Comparison of ENCODE assay signal across 1 mouse cellular context in the genomic region with DNA sequence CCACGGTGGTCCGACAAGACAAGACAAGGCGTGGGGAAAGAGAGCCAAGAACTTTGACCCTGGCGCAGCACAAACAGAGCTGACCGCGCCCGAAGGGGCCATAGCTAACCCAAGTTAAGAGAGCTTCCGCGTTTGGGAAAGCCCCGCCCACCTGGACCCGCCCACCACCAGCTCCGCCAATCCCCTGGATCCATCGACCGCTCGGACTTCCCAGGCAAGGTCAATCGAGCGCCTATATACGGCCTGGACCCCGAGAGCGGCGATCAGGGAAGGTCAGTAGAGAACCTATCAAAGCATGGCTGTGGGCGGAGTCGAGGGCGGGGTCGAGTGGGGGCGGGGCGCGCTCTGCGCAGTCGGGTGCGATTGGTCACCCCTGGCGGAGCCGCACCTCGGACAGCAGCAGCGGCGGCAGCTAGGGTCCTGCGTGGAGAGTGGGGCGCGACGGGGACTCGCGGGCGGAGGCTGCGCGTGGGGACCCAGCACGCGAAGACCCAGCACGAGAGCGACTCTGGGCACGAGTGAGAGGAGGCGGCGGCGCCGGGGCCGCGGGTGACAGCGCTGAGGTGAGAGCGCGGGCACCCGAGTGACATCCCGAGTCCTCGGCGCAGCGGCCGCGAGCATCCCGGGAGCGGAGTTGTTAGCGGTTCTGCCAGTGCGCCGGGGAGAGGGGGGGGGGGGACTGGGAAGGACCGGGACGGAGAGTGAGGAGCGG.
TF ChIP-seq lines count a peak whose summit lies in the region.

Gene Taok3 (plus strand): TSS at position 353 of the 712 bp plus-strand sequence.

TF ChIP-seq in MEL, 35 proteins besides CTCF, POLR2A, EP300 and RAD21 (continued from another document):
- TF ChIP-seq RCOR1 (IDR thresholded peaks at IDR 0.05; ENCODE audit: low read depth, low read length), result no peak
- TF ChIP-seq POLR2AphosphoS5 (IDR thresholded peaks at IDR 0.05; ENCODE audit: borderline replicate concordance, low read depth, low read length), result no peak
- no peak; the same call in 1 of the 2 replicates for TF ChIP-seq POLR2AphosphoS2 (IDR thresholded peaks at IDR 0.05; ENCODE audit: low read length)
- TF ChIP-seq NELFE (IDR thresholded peaks at IDR 0.05; ENCODE audit: low read depth, low read length), result peak; percentile 81
- peak; percentile 86 for TF ChIP-seq TBP (IDR thresholded peaks at IDR 0.05; ENCODE audit: low read depth, low read length)
- TF ChIP-seq MYC (IDR thresholded peaks at IDR 0.05; ENCODE audit: low read depth, low read length), result no peak; the same call in 1 of the 2 replicates
- peak; percentile 68; the same call in 1 of the 2 replicates for TF ChIP-seq TCF12 (IDR thresholded peaks at IDR 0.05; ENCODE audit: low read depth, low read length)
- peak; percentile 94 for TF ChIP-seq HCFC1 (IDR thresholded peaks at IDR 0.05; ENCODE audit: low read depth, low read length)
- peak; percentile 98 for TF ChIP-seq ELF1 (IDR thresholded peaks at IDR 0.05; ENCODE audit: low read depth, low read length)
- no peak for TF ChIP-seq MAX (IDR thresholded peaks at IDR 0.05; ENCODE audit: low read length)
- no peak for TF ChIP-seq ZNF384 (IDR thresholded peaks at IDR 0.05; ENCODE audit: low read depth, low read length)
- no peak for TF ChIP-seq CHD2 (IDR thresholded peaks at IDR 0.05; ENCODE audit: low read length)
- TF ChIP-seq UBTF (IDR thresholded peaks at IDR 0.05; ENCODE audit: borderline replicate concordance, insufficient read depth, low read depth, low read length), result 0 out of 2 replicates have a peak, but pooled peaks have one; percentile 32
- peak; percentile 39; the same call in 1 of the 2 replicates for TF ChIP-seq NRF1 (IDR thresholded peaks at IDR 0.05; ENCODE audit: insufficient read depth, low read depth, low read length, poor library complexity, severe bottlenecking)
